Mouse (Mus musculus): ENCODE measurements around the gene Sf3b2. TPM values are rescaled to one million over a fixed set of nuclear protein-coding genes. Genes with fewer than 3 reads are reported as not detected.
"Not testable (repeated sequence)": the region's sequence is repeated elsewhere in the genome, so short reads cannot be mapped to it uniquely, and the experiment has no call there.

Gene Sf3b2
- polyA plus RNA-seq, 1 experiment from 2014 or later: 373 TPM

DNA sequence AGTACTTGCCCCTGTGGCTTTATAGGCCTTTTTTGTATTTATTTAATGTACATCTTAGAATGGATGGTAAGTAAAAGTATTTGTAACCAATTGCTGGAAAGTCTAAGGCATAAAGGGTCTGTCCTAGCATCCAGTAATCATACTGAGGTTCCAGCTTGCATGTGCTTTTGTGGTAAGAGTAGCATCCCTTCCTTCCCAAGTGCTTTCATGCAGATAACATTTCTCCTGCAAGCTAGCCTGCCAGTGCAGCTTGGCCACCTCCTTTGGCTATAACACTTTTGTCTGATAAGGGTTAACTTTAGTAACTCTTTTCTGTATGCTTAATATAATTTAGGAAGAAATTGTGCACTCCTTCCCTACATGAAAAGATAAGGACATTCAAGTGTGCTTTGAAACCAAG is 27.2 kb downstream of the Sf3b2 start:
- H3K9ac ChIP-seq (replicated peaks; ENCODE audit: low read depth, low read length): no peak overlapping the region
- H3K27ac ChIP-seq (ENCODE audit: low read length): no peak overlapping the region
- no peaks in the 10 kb centered on the region for H3K9me3 ChIP-seq (ENCODE audit: control insufficient read depth, low read length)
- ATAC-seq: no peak
- no peak overlapping the region for H3K4me2 ChIP-seq (ENCODE audit: low read length)
- H3K4me3 ChIP-seq (replicated peaks; ENCODE audit: low read length): no peak overlapping the region
- H3K4me1 ChIP-seq (replicated peaks; ENCODE audit: control insufficient read depth, insufficient read depth, low read length): peaks cover 18% of the 10 kb centered on the region
- H3K27me3 ChIP-seq (replicated peaks; ENCODE audit: control insufficient read depth, insufficient read depth, low read length): no peaks in the 10 kb centered on the region
- no peaks in the 10 kb centered on the region for H3K36me3 ChIP-seq (ENCODE audit: control insufficient read depth, insufficient read depth)

DNA sequence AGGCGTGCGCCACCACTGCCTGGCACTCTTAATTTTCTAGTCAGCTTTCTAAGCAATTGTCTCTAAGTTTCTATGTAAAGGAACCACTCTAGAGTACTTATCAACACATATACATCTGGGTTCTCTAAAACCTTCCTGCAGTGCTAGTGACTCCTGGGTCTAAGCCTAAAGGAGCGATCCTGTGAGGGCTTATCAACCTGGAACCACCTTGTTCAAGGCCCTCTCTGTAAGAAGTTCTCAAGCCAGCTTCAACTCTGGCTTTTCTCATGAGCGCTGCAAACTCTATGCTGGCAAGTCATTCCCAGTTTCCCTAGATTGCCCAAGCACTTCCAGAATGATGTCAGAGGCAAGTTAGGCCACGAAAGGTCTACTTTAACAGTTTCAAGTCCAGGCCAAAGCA is 28.2 kb downstream of the Sf3b2 start:
- Histone ChIP-seq H3K4me3 (replicated peaks; ENCODE audit: low read length) (no peak overlapping the region), H3K9me3 (ENCODE audit: control insufficient read depth, low read length) (no peaks in the 10 kb centered on the region), H3K27ac (ENCODE audit: low read length) (no peak overlapping the region), H3K36me3 (ENCODE audit: control insufficient read depth, insufficient read depth) (no peaks in the 10 kb centered on the region), H3K9ac (replicated peaks; ENCODE audit: low read depth, low read length) (no peak overlapping the region), H3K4me2 (ENCODE audit: low read length) (no peak overlapping the region), H3K27me3 (replicated peaks; ENCODE audit: control insufficient read depth, insufficient read depth, low read length) (no peaks in the 10 kb centered on the region), H3K4me1 (replicated peaks; ENCODE audit: control insufficient read depth, insufficient read depth, low read length) (peaks cover 16% of the 10 kb centered on the region)
- WGBS: 98% methylated on average over 5 of the region's 5 CpGs
- no peak for ATAC-seq

DNA sequence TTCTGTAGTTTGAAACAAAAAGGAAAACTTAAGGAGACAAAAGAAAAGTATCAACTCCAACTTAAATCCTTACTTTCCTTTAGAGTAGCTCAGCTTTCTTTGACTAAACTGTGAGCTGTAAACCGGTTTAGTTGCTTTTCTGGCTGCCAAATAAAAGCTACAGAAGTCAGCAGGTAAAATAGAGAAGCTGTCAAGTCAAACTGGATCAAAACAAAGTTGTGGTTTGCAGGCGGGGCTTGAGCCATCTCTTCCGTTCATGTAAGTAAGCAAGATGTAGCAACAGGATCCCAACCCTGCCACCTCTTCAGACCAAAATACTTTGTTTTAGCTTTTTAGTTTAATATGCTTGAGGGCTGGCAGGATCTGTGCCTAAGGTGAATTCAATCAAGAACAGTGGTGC is 38.1 kb downstream of the Sf3b2 start:
- Histone ChIP-seq H3K4me3 (replicated peaks; ENCODE audit: low read length) (no peak overlapping the region), H3K9me3 (ENCODE audit: control insufficient read depth, low read length) (no peaks in the 10 kb centered on the region), H3K9ac (replicated peaks; ENCODE audit: low read depth, low read length) (no peak overlapping the region), H3K36me3 (ENCODE audit: control insufficient read depth, insufficient read depth) (no peaks in the 10 kb centered on the region), H3K27ac (ENCODE audit: low read length) (no peak overlapping the region), H3K4me1 (replicated peaks; ENCODE audit: control insufficient read depth, insufficient read depth, low read length) (no peaks in the 10 kb centered on the region), H3K27me3 (replicated peaks; ENCODE audit: control insufficient read depth, insufficient read depth, low read length) (no peaks in the 10 kb centered on the region), H3K4me2 (ENCODE audit: low read length) (no peak overlapping the region)
- ATAC-seq: no peak
- WGBS: 55% methylated on average over 3 of the region's 3 CpGs

- WGBS: 95% methylated on average over 1 of the region's 1 CpGs
Measured at GRCm38 (mm10) chr19:5236981-5237380, 58.3 kb downstream of the Sf3b2 start.

DNA sequence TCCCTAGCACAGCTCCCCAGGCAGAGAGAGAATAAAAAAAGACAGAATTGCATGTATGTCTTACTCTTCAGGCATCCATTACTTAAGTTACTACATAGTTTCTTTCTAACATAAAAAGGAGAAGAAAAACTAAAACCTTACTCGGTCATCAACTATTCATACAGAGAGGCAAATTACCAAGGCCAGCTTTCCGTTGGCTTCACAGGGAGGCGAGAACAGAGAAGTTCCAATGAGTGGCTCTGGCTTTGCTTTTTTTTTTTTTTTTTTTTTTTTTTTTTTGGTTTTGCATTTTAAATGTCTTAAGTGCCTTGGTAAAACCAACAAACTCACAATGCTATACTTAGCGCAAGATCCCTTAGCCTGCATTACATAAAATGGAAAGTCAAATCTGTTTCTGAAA is 62.6 kb downstream of the Sf3b2 start:
- no peaks in the 10 kb centered on the region for H3K4me1 ChIP-seq (replicated peaks; ENCODE audit: control insufficient read depth, insufficient read depth, low read length)
- 89% methylated on average over 4 of the region's 4 CpGs for WGBS
- H3K4me3 ChIP-seq (replicated peaks; ENCODE audit: low read length): no peak overlapping the region
- no peak for ATAC-seq
- no peak overlapping the region for H3K27ac ChIP-seq (ENCODE audit: low read length)
- no peaks in the 10 kb centered on the region for H3K36me3 ChIP-seq (ENCODE audit: control insufficient read depth, insufficient read depth)
- H3K9ac ChIP-seq (replicated peaks; ENCODE audit: low read depth, low read length): no peak overlapping the region
- no peaks in the 10 kb centered on the region for H3K27me3 ChIP-seq (replicated peaks; ENCODE audit: control insufficient read depth, insufficient read depth, low read length)
- no peaks in the 10 kb centered on the region for H3K9me3 ChIP-seq (ENCODE audit: control insufficient read depth, low read length)
- H3K4me2 ChIP-seq (ENCODE audit: low read length): no peak overlapping the region

More at GRCm38 (mm10) chr19:5236981-5237380, 58.3 kb downstream of the Sf3b2 start:
- not testable (repeated sequence) for ATAC-seq; H3K4me3 ChIP-seq (replicated peaks; ENCODE audit: low read length); H3K9me3 ChIP-seq (ENCODE audit: control insufficient read depth, low read length); H3K9ac ChIP-seq (replicated peaks; ENCODE audit: low read depth, low read length); H3K27ac ChIP-seq (ENCODE audit: low read length); H3K4me2 ChIP-seq (ENCODE audit: low read length); H3K4me1 ChIP-seq (replicated peaks; ENCODE audit: control insufficient read depth, insufficient read depth, low read length); H3K36me3 ChIP-seq (ENCODE audit: control insufficient read depth, insufficient read depth); H3K27me3 ChIP-seq (replicated peaks; ENCODE audit: control insufficient read depth, insufficient read depth, low read length)

DNA sequence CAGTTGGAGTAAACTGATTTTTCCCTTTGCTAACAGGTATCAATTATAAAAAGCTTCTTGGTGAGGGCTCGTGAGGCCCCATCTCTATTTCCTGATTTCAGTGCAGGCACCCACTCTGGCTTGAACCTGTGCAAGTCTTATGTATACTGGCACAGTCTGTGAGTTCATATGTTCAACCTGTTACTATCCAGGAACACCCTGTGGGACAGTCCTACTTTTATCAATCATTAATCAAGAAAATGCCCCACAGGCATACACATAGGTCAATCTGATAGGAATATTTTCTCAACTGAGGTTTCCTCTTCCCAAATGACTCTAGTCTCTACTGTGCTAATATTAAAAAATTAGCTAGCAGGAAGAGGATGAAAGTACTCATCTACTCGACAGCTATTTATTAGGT is 65.1 kb downstream of the Sf3b2 start:
- H3K27me3 ChIP-seq (replicated peaks; ENCODE audit: control insufficient read depth, insufficient read depth, low read length): no peaks in the 10 kb centered on the region
- H3K36me3 ChIP-seq (ENCODE audit: control insufficient read depth, insufficient read depth): no peaks in the 10 kb centered on the region
- H3K27ac ChIP-seq (ENCODE audit: low read length): no peak overlapping the region
- no peaks in the 10 kb centered on the region; the same call in 1 of the 2 replicates for H3K4me1 ChIP-seq (replicated peaks; ENCODE audit: control insufficient read depth, insufficient read depth, low read length)
- WGBS: 94% methylated on average over 2 of the region's 2 CpGs
- H3K4me3 ChIP-seq (replicated peaks; ENCODE audit: low read length): no peak overlapping the region
- no peak for ATAC-seq
- H3K4me2 ChIP-seq (ENCODE audit: low read length): no peak overlapping the region
- H3K9ac ChIP-seq (replicated peaks; ENCODE audit: low read depth, low read length): no peak overlapping the region
- no peaks in the 10 kb centered on the region for H3K9me3 ChIP-seq (ENCODE audit: control insufficient read depth, low read length)

- H3K4me3 ChIP-seq (replicated peaks; ENCODE audit: low read length): no peak overlapping the region
- no peak overlapping the region for H3K9ac ChIP-seq (replicated peaks; ENCODE audit: low read depth, low read length)
- WGBS: 47% methylated on average over 2 of the region's 2 CpGs
- no peak overlapping the region for H3K4me2 ChIP-seq (ENCODE audit: low read length)
- no peaks in the 10 kb centered on the region for H3K27me3 ChIP-seq (replicated peaks; ENCODE audit: control insufficient read depth, insufficient read depth, low read length)
- H3K27ac ChIP-seq (ENCODE audit: low read length): no peak overlapping the region
- no peaks in the 10 kb centered on the region; the same call in 1 of the 2 replicates for H3K4me1 ChIP-seq (replicated peaks; ENCODE audit: control insufficient read depth, insufficient read depth, low read length)
- no peaks in the 10 kb centered on the region for H3K36me3 ChIP-seq (ENCODE audit: control insufficient read depth, insufficient read depth)
- H3K9me3 ChIP-seq (ENCODE audit: control insufficient read depth, low read length): no peaks in the 10 kb centered on the region
- no peak for ATAC-seq
Measured at GRCm38 (mm10) chr19:5224624-5225023, 70.6 kb downstream of the Sf3b2 start.

DNA sequence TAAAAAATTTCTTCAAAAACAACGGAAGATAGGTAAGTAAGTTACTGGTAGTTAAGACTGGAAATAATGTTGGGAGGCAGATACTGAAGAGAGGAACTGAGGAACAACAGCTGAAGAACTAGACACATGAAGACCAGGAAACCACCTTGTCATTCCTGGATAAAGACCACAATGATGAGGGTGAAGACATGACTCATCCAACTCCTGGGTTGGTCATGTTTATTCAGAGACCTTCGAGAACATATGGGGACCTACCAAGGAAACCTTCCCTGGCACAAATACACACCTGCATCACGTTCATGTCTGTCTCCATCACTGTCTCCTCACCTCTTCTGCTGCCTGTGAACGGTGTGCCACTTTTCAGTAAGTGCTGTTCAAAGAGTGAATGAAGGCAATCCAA is 71.2 kb downstream of the Sf3b2 start:
- H3K27ac ChIP-seq (ENCODE audit: low read length): no peak overlapping the region
- H3K27me3 ChIP-seq (replicated peaks; ENCODE audit: control insufficient read depth, insufficient read depth, low read length): no peaks in the 10 kb centered on the region
- H3K4me3 ChIP-seq (replicated peaks; ENCODE audit: low read length): no peak overlapping the region
- no peak overlapping the region for H3K9ac ChIP-seq (replicated peaks; ENCODE audit: low read depth, low read length)
- H3K36me3 ChIP-seq (ENCODE audit: control insufficient read depth, insufficient read depth): no peaks in the 10 kb centered on the region
- H3K4me1 ChIP-seq (replicated peaks; ENCODE audit: control insufficient read depth, insufficient read depth, low read length): no peaks in the 10 kb centered on the region; the same call in 1 of the 2 replicates
- WGBS: 89% methylated on average over 4 of the region's 4 CpGs
- H3K9me3 ChIP-seq (ENCODE audit: control insufficient read depth, low read length): no peaks in the 10 kb centered on the region
- H3K4me2 ChIP-seq (ENCODE audit: low read length): no peak overlapping the region
- no peak for ATAC-seq

Other genes starting within 250 kb of the Sf3b2 start
- gene Rin1, start 245.0 kb downstream of the Sf3b2 start, polyA plus RNA-seq (2015; fragmentation: Nextera tagmentation; extraction: Ambion mirVana): 1.3 and 1.9 TPM in 2 replicates
- 11.9 and 14.3 TPM in 2 replicates for gene Cd248, start 227.4 kb downstream of the Sf3b2 start, polyA plus RNA-seq (2015; fragmentation: Nextera tagmentation; extraction: Ambion mirVana)
- gene Tmem151a, start 209.9 kb downstream of the Sf3b2 start, polyA plus RNA-seq (2015; fragmentation: Nextera tagmentation; extraction: Ambion mirVana): 8.0 and 15.8 TPM in 2 replicates
- gene Yif1a, start 206.9 kb downstream of the Sf3b2 start, polyA plus RNA-seq (2015; fragmentation: Nextera tagmentation; extraction: Ambion mirVana): 54.0 and 56.0 TPM in 2 replicates
- gene Cnih2, start 196.9 kb downstream of the Sf3b2 start, polyA plus RNA-seq (2015; fragmentation: Nextera tagmentation; extraction: Ambion mirVana): 297 and 347 TPM in 2 replicates
- 239 and 241 TPM in 2 replicates for gene Rab1b, start 188.4 kb downstream of the Sf3b2 start, polyA plus RNA-seq (2015; fragmentation: Nextera tagmentation; extraction: Ambion mirVana)
- gene Klc2, start 176.9 kb downstream of the Sf3b2 start, polyA plus RNA-seq (2015; fragmentation: Nextera tagmentation; extraction: Ambion mirVana): 48.1 and 55.5 TPM in 2 replicates
- gene Pacs1, start 22.3 kb downstream of the Sf3b2 start, polyA plus RNA-seq (2015; fragmentation: Nextera tagmentation; extraction: Ambion mirVana): 38.0 and 39.1 TPM in 2 replicates
- 36.3 and 40.5 TPM in 2 replicates for gene Gal3st3, start 2.9 kb upstream of the Sf3b2 start, polyA plus RNA-seq (2015; fragmentation: Nextera tagmentation; extraction: Ambion mirVana)
- not detected in 2 replicates for gene Catsper1, start 40.3 kb upstream of the Sf3b2 start, polyA plus RNA-seq (2015; fragmentation: Nextera tagmentation; extraction: Ambion mirVana)
- 3.0 and 4.7 TPM in 2 replicates for gene Cst6, start 54.1 kb upstream of the Sf3b2 start, polyA plus RNA-seq (2015; fragmentation: Nextera tagmentation; extraction: Ambion mirVana)
- gene Eif1ad, start 71.3 kb upstream of the Sf3b2 start, polyA plus RNA-seq (2015; fragmentation: Nextera tagmentation; extraction: Ambion mirVana): 43.3 and 49.9 TPM in 2 replicates
- gene Banf1, start 71.7 kb upstream of the Sf3b2 start, polyA plus RNA-seq (2015; fragmentation: Nextera tagmentation; extraction: Ambion mirVana): 378 and 389 TPM in 2 replicates
- 74.4 and 75.1 TPM in 2 replicates for gene Sart1, start 93.2 kb upstream of the Sf3b2 start, polyA plus RNA-seq (2015; fragmentation: Nextera tagmentation; extraction: Ambion mirVana)
- not detected in 2 replicates for gene Tsga10ip, start 107.1 kb upstream of the Sf3b2 start, polyA plus RNA-seq (2015; fragmentation: Nextera tagmentation; extraction: Ambion mirVana)
- gene Drap1, start 129.5 kb upstream of the Sf3b2 start, polyA plus RNA-seq (2015; fragmentation: Nextera tagmentation; extraction: Ambion mirVana): 283 and 294 TPM in 2 replicates
- 61.1 and 62.9 TPM in 2 replicates for gene AI837181, start 129.7 kb upstream of the Sf3b2 start, polyA plus RNA-seq (2015; fragmentation: Nextera tagmentation; extraction: Ambion mirVana)
- gene Fosl1, start 152.1 kb upstream of the Sf3b2 start, polyA plus RNA-seq (2015; fragmentation: Nextera tagmentation; extraction: Ambion mirVana): not detected in 2 replicates
- 8.6 and 8.8 TPM in 2 replicates for gene Ccdc85b, start 162.4 kb upstream of the Sf3b2 start, polyA plus RNA-seq (2015; fragmentation: Nextera tagmentation; extraction: Ambion mirVana)
- gene Fibp, start 165.2 kb upstream of the Sf3b2 start, polyA plus RNA-seq (2015; fragmentation: Nextera tagmentation; extraction: Ambion mirVana): 165 and 185 TPM in 2 replicates
- 5.7 and 6.3 TPM in 2 replicates for gene Ctsw, start 173.1 kb upstream of the Sf3b2 start, polyA plus RNA-seq (2015; fragmentation: Nextera tagmentation; extraction: Ambion mirVana)
- 30.2 and 39.1 TPM in 2 replicates for gene Efemp2, start 178.5 kb upstream of the Sf3b2 start, polyA plus RNA-seq (2015; fragmentation: Nextera tagmentation; extraction: Ambion mirVana)
- 56.0 and 60.5 TPM in 2 replicates for gene Mus81, start 192.9 kb upstream of the Sf3b2 start, polyA plus RNA-seq (2015; fragmentation: Nextera tagmentation; extraction: Ambion mirVana)
- gene Cfl1, start 195.0 kb upstream of the Sf3b2 start, polyA plus RNA-seq (2015; fragmentation: Nextera tagmentation; extraction: Ambion mirVana): 3,630 and 3,701 TPM in 2 replicates
- gene 1700020D05Rik, start 208.3 kb upstream of the Sf3b2 start, polyA plus RNA-seq (2015; fragmentation: Nextera tagmentation; extraction: Ambion mirVana): 0.32 and 0.70 TPM in 2 replicates
- gene Snx32, start 215.1 kb upstream of the Sf3b2 start, polyA plus RNA-seq (2015; fragmentation: Nextera tagmentation; extraction: Ambion mirVana): 76.1 and 87.8 TPM in 2 replicates